Mouse (Mus musculus): ENCODE measurements around the gene Ephx3. TPM values are rescaled to one million over a fixed set of nuclear protein-coding genes. Genes with fewer than 3 reads are reported as not detected.

Gene Ephx3
- total and polyA plus RNA-seq, 3 experiments, result 0.08 TPM; not detected in 2

GRCm38 (mm10) chr17:32205345-32205744 lies 16.0 kb upstream of the Ephx3 start:
- H3K9ac ChIP-seq (ENCODE audit: control insufficient read depth, low read depth, low read length, poor library complexity, severe bottlenecking), result no peak overlapping the region
- no peaks in the 10 kb centered on the region for H3K9me3 ChIP-seq (replicated peaks; ENCODE audit: insufficient read depth, low read length)
- H3K27ac ChIP-seq (ENCODE audit: control insufficient read depth, low read depth, low read length), result no peak overlapping the region
- no peaks in the 10 kb centered on the region for H3K27me3 ChIP-seq (ENCODE audit: control insufficient read depth in 1 of 2, insufficient read depth in 2 of 2, low read length in 2 of 2)
- no peak for TF ChIP-seq KAT2A (conservative IDR thresholded peaks at IDR 0.05; ENCODE audit: low read depth, low read length)
- TF ChIP-seq ETS1 (IDR thresholded peaks at IDR 0.05; ENCODE audit: low read depth, low read length), result no peak
- no peak for TF ChIP-seq ZC3H11A (IDR thresholded peaks at IDR 0.05; ENCODE audit: low read depth, low read length)
- H3K4me3 ChIP-seq (ENCODE audit: control insufficient read depth in 1 of 2, insufficient read depth in 1 of 2, low read depth in 2 of 2, low read length in 2 of 2), result no peak overlapping the region
- DNase-seq (ENCODE audit: low read depth, low spot score), result no peak
- H3K36me3 ChIP-seq (ENCODE audit: control insufficient read depth in 1 of 2, insufficient read depth in 2 of 2, low read length in 2 of 2), result peaks cover 0 to 22% of the 10 kb centered on the region in 2 experiments; a peak in 2 of 4 replicates
- no peaks in the 10 kb centered on the region for H3K79me2 ChIP-seq (ENCODE audit: control insufficient read depth, insufficient read depth, low read length, poor library complexity)
- H3K4me1 ChIP-seq (ENCODE audit: control insufficient read depth in 1 of 2, insufficient read depth in 2 of 2, low read length in 2 of 2), result no peaks in the 10 kb centered on the region

- Histone ChIP-seq H3K27me3 (ENCODE audit: control insufficient read depth in 1 of 2, insufficient read depth in 2 of 2, low read length in 2 of 2) (no peaks in the 10 kb centered on the region), H3K9ac (ENCODE audit: control insufficient read depth, low read depth, low read length, poor library complexity, severe bottlenecking) (no peak overlapping the region), H3K79me2 (ENCODE audit: control insufficient read depth, insufficient read depth, low read length, poor library complexity) (no peaks in the 10 kb centered on the region), H3K9me3 (replicated peaks; ENCODE audit: insufficient read depth, low read length) (no peaks in the 10 kb centered on the region), H3K27ac (ENCODE audit: control insufficient read depth, low read depth, low read length) (no peak overlapping the region), H3K36me3 (ENCODE audit: control insufficient read depth in 1 of 2, insufficient read depth in 2 of 2, low read length in 2 of 2) (peaks cover 0 to 21% of the 10 kb centered on the region in 2 experiments; a peak in 2 of 4 replicates), H3K4me1 (ENCODE audit: control insufficient read depth in 1 of 2, insufficient read depth in 2 of 2, low read length in 2 of 2) (no peaks in the 10 kb centered on the region), H3K4me3 (ENCODE audit: control insufficient read depth in 1 of 2, insufficient read depth in 1 of 2, low read depth in 2 of 2, low read length in 2 of 2) (no peak overlapping the region)
- DNase-seq (ENCODE audit: low read depth, low spot score), result no peak
- TF ChIP-seq NRF1 (IDR thresholded peaks at IDR 0.05; ENCODE audit: insufficient read depth, low read depth, low read length, poor library complexity, severe bottlenecking) (no peak), MAFK (IDR thresholded peaks at IDR 0.05; ENCODE audit: borderline replicate concordance, low read depth, low read length) (peak; percentile 68; the same call in 1 of the 2 replicates), MAZ (IDR thresholded peaks at IDR 0.05; ENCODE audit: low read depth, low read length) (no peak)
These were observed 13.6 kb upstream of the Ephx3 start for GRCm38 (mm10) chr17:32202972-32203371.

- H3K79me2 ChIP-seq (ENCODE audit: control insufficient read depth, insufficient read depth, low read length, poor library complexity), result no peaks in the 10 kb centered on the region
- TF ChIP-seq MAFK (IDR thresholded peaks at IDR 0.05; ENCODE audit: borderline replicate concordance, low read depth, low read length) (no peak), ELF1 (IDR thresholded peaks at IDR 0.05; ENCODE audit: low read depth, low read length) (no peak), ETS1 (IDR thresholded peaks at IDR 0.05; ENCODE audit: low read depth, low read length) (no peak), KAT2A (conservative IDR thresholded peaks at IDR 0.05; ENCODE audit: low read depth, low read length) (no peak), USF1 (IDR thresholded peaks at IDR 0.05; ENCODE audit: low read depth, low read length) (no peak), POLR2AphosphoS2 (IDR thresholded peaks at IDR 0.05; ENCODE audit: low read length) (no peak), RAD21 (IDR thresholded peaks at IDR 0.05; ENCODE audit: low read depth, low read length) (no peak), NELFE (IDR thresholded peaks at IDR 0.05; ENCODE audit: low read depth, low read length) (no peak), MYC (IDR thresholded peaks at IDR 0.05; ENCODE audit: low read depth, low read length) (no peak), TCF12 (IDR thresholded peaks at IDR 0.05; ENCODE audit: low read depth, low read length) (no peak), POLR2AphosphoS5 (IDR thresholded peaks at IDR 0.05; ENCODE audit: borderline replicate concordance, low read depth, low read length) (no peak)
These were observed 11.7 kb upstream of the Ephx3 start for GRCm38 (mm10) chr17:32201086-32201485.

More at GRCm38 (mm10) chr17:32201086-32201485, 11.7 kb upstream of the Ephx3 start:
- Histone ChIP-seq H3K9me3 (replicated peaks; ENCODE audit: insufficient read depth, low read length) (no peaks in the 10 kb centered on the region), H3K4me3 (ENCODE audit: control insufficient read depth in 1 of 2, insufficient read depth in 1 of 2, low read depth in 2 of 2, low read length in 2 of 2) (no peak overlapping the region), H3K9ac (ENCODE audit: control insufficient read depth, low read depth, low read length, poor library complexity, severe bottlenecking) (no peak overlapping the region), H3K27ac (ENCODE audit: control insufficient read depth, low read depth, low read length) (no peak overlapping the region), H3K36me3 (ENCODE audit: control insufficient read depth in 1 of 2, insufficient read depth in 2 of 2, low read length in 2 of 2) (peaks cover 8 to 19% of the 10 kb centered on the region in 2 experiments), H3K27me3 (ENCODE audit: control insufficient read depth in 1 of 2, insufficient read depth in 2 of 2, low read length in 2 of 2) (no peaks in the 10 kb centered on the region), H3K4me1 (ENCODE audit: control insufficient read depth in 1 of 2, insufficient read depth in 2 of 2, low read length in 2 of 2) (peaks cover 0 to 3% of the 10 kb centered on the region in 2 experiments; a peak in 2 of 4 replicates)
- no peak for DNase-seq (ENCODE audit: low read depth, low spot score)

Measured in MEL (cell line).